Mouse (Mus musculus): ENCODE data around the gene Olfr750.

Gene Olfr750

GRCm38 (mm10) chr14:51088166-51088969 lies 14.1 kb upstream of the Olfr750 start:
- DNase-seq (ENCODE audit: low spot score in 2 of 2), result peak; percentile 80 to 89

- no peak for DNase-seq (ENCODE audit: low spot score in 2 of 2)
Observed at GRCm38 (mm10) chr14:51087762-51088161, 13.5 kb upstream of the Olfr750 start.

- DNase-seq (ENCODE audit: low spot score in 2 of 2), result no peak
Observed at GRCm38 (mm10) chr14:51085911-51086310, 11.7 kb upstream of the Olfr750 start.

- no peak for DNase-seq (ENCODE audit: low spot score in 2 of 2)
Observed at GRCm38 (mm10) chr14:51085086-51085485, 10.9 kb upstream of the Olfr750 start.

GRCm38 (mm10) chr14:51083805-51084204 lies 9.6 kb upstream of the Olfr750 start:
- no peak for DNase-seq (ENCODE audit: low spot score in 2 of 2)

GRCm38 (mm10) chr14:51082599-51083581 lies 8.7 kb upstream of the Olfr750 start:
- peak; percentile 49 to 76 for DNase-seq (ENCODE audit: low spot score in 2 of 2)

- no peak for DNase-seq (ENCODE audit: low spot score in 2 of 2)
Observed at GRCm38 (mm10) chr14:51081035-51081434, 6.8 kb upstream of the Olfr750 start.

GRCm38 (mm10) chr14:51079180-51079579 lies 4.9 kb upstream of the Olfr750 start:
- no peak for DNase-seq (ENCODE audit: low spot score in 2 of 2)

GRCm38 (mm10) chr14:51069617-51070016 lies 4.6 kb downstream of the Olfr750 start:
- peak; percentile 58 to 78 for DNase-seq (ENCODE audit: low spot score in 2 of 2)

- DNase-seq (ENCODE audit: low spot score in 2 of 2), result no peak
Observed at GRCm38 (mm10) chr14:51068956-51069355, 5.3 kb downstream of the Olfr750 start.

GRCm38 (mm10) chr14:51060761-51061160 lies 13.5 kb downstream of the Olfr750 start:
- DNase-seq (ENCODE audit: low spot score in 2 of 2), result no peak

- no peak for DNase-seq (ENCODE audit: low spot score in 2 of 2)
Observed at GRCm38 (mm10) chr14:51057401-51057831, 16.8 kb downstream of the Olfr750 start, which contains the start of gene Rnase12. Gene Rnase12 (minus strand): TSS chr14:51057661.

- no peak for DNase-seq (ENCODE audit: low spot score in 2 of 2)
Observed at GRCm38 (mm10) chr14:51054243-51055237, 19.7 kb downstream of the Olfr750 start.

GRCm38 (mm10) chr14:51053176-51053575 lies 21.1 kb downstream of the Olfr750 start:
- DNase-seq (ENCODE audit: low spot score in 2 of 2), result no peak

GRCm38 (mm10) chr14:51051941-51052340 lies 22.3 kb downstream of the Olfr750 start:
- no peak for DNase-seq (ENCODE audit: low spot score in 2 of 2)

GRCm38 (mm10) chr14:51050063-51050462 lies 24.2 kb downstream of the Olfr750 start, which contains the start of gene Rnase11:
Gene Rnase11 (minus strand): TSS chr14:51050163.
- no peak for DNase-seq (ENCODE audit: low spot score in 2 of 2)

- DNase-seq (ENCODE audit: low spot score in 2 of 2), result no peak
Observed at GRCm38 (mm10) chr14:51047846-51048245, 26.4 kb downstream of the Olfr750 start.

GRCm38 (mm10) chr14:51041769-51042168 lies 32.5 kb downstream of the Olfr750 start, which contains the start of gene Rnase9:
Gene Rnase9 (minus strand): TSS chr14:51041869.
- no peak for DNase-seq (ENCODE audit: low spot score in 2 of 2)

GRCm38 (mm10) chr14:51036214-51036613 lies 38.0 kb downstream of the Olfr750 start:
- DNase-seq (ENCODE audit: low spot score in 2 of 2), result no peak

GRCm38 (mm10) chr14:51035206-51035605 lies 39.0 kb downstream of the Olfr750 start:
- no peak for DNase-seq (ENCODE audit: low spot score in 2 of 2)
